8 mouse cellular contexts compared by ENCODE assay signal in the genomic region with DNA sequence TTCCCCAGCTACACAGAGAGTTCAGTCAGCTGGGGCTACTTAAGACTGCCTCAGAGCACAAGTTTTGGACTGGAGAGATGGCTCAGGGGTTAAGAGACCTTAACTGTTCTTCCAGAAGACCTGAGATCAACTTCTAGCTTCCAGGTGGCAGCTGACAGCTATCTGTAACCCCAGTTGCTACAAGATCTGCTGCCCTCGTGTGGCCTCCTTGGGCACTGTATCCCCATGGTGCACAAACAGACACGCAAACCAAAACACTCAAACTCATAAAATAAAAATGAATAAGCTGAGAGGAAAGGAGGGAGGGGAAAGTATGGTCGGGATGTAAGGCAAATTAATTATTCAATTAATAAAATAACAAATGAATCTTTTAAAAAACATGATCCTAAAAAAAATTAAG.
DNase-seq lines count a peak whose midpoint lies in the region.

No protein-coding gene starts in this region.

- DNase-seq in embryo, embryonic 10 days (ENCODE audit: low spot score), result peak; percentile 58
- DNase-seq in embryo, embryonic 9.5 days (ENCODE audit: extremely low spot score), result no peak
- DNase-seq in right cerebral cortex, postnatal 4 days, result peak; percentile 53
- DNase-seq in right cerebral cortex, adult 18-20 months, result no peak
- DNase-seq in kidney, postnatal 14 days, result peak; percentile 38
- peak; percentile 59 for DNase-seq in thymus, postnatal 25 days
- no peak for DNase-seq in ovary, postnatal 36 days (ENCODE audit: low spot score)
- DNase-seq in layer of hippocampus, adult 9-11 months, result no peak

Comparison
In these comparisons a context has a peak if more than half of its experiments do, and no peak if none do; other contexts are left out.
1. DNase-seq: peak in embryo, embryonic 10 days (single experiment), right cerebral cortex, postnatal 4 days (single experiment), kidney, postnatal 14 days (single experiment) and thymus, postnatal 25 days (single experiment); none in embryo, embryonic 9.5 days (single experiment), right cerebral cortex, adult 18-20 months (single experiment), ovary, postnatal 36 days (single experiment) and layer of hippocampus, adult 9-11 months (single experiment).